Mouse (Mus musculus): ENCODE results near the gene Tas1r3.

The Tas1r3 gene

GRCm38 (mm10) chr4:155837404-155838010 is 25.7 kb downstream of the Tas1r3 start:
- peaks cover 50% of the 10 kb centered on the region for H3K4me1 ChIP-seq (replicated peaks; ENCODE audit: low read depth, low read length)
- H3K9me3 ChIP-seq (ENCODE audit: low read length): no peaks in the 10 kb centered on the region
- TF ChIP-seq NANOG (IDR thresholded peaks at IDR 0.05; ENCODE audit: borderline replicate concordance, low read length) (no peak), CTCF (conservative IDR thresholded peaks at IDR 0.05; ENCODE audit: low read length) (no peak), POU5F1 (IDR thresholded peaks at IDR 0.05; ENCODE audit: borderline replicate concordance, low read length) (no peak)
- peaks cover 12% of the 10 kb centered on the region for H3K36me3 ChIP-seq (ENCODE audit: insufficient read depth, low read length)
- no peak overlapping the region for H3K4me3 ChIP-seq (replicated peaks; ENCODE audit: low read length)
- peaks cover 36% of the 10 kb centered on the region for H3K27me3 ChIP-seq (ENCODE audit: insufficient read depth, low read length)

- TF ChIP-seq NANOG (IDR thresholded peaks at IDR 0.05; ENCODE audit: borderline replicate concordance, low read length) (no peak), CTCF (conservative IDR thresholded peaks at IDR 0.05; ENCODE audit: low read length) (peak; percentile 73)
- Histone ChIP-seq H3K4me3 (replicated peaks; ENCODE audit: low read length) (no peak overlapping the region), H3K27me3 (ENCODE audit: insufficient read depth, low read length) (peaks cover 8% of the 10 kb centered on the region), H3K9me3 (ENCODE audit: low read length) (no peaks in the 10 kb centered on the region), H3K4me1 (replicated peaks; ENCODE audit: low read depth, low read length) (peaks cover 37% of the 10 kb centered on the region), H3K36me3 (ENCODE audit: insufficient read depth, low read length) (peaks cover 16% of the 10 kb centered on the region)
Observed at GRCm38 (mm10) chr4:155833836-155834235, 29.3 kb downstream of the Tas1r3 start.

- no peak for TF ChIP-seq NANOG (IDR thresholded peaks at IDR 0.05; ENCODE audit: borderline replicate concordance, low read length)
- no peak for TF ChIP-seq POU5F1 (IDR thresholded peaks at IDR 0.05; ENCODE audit: borderline replicate concordance, low read length)
- TF ChIP-seq CTCF (conservative IDR thresholded peaks at IDR 0.05; ENCODE audit: low read length): no peak
- Histone ChIP-seq H3K4me3 (replicated peaks; ENCODE audit: low read length) (no peak overlapping the region), H3K36me3 (ENCODE audit: insufficient read depth, low read length) (peaks cover 17% of the 10 kb centered on the region), H3K4me1 (replicated peaks; ENCODE audit: low read depth, low read length) (peaks cover 35% of the 10 kb centered on the region), H3K27me3 (ENCODE audit: insufficient read depth, low read length) (peaks cover 8% of the 10 kb centered on the region; the same call in 1 of the 2 replicates), H3K9me3 (ENCODE audit: low read length) (no peaks in the 10 kb centered on the region)
Observed at GRCm38 (mm10) chr4:155833234-155833633, 29.9 kb downstream of the Tas1r3 start.

DNA sequence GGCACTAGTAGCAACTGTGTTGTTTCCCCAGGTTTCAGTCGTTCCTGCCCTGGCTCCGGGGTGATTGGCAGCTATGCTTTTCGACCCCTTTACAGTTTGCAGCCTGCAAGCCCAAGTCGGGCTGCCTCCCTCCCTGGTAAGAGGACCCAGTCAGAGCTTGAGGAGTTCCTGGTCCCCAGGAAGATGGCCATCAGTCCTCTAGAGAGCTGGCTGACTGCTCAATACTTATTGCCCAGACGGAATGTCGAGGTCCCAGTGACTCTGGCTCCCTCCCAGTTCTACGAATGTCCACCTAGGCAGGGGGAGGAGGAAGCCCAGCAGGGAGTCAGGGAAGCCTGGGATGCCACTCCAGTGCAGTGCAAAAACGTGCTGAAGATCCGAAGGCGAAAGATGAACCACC is 30.8 kb downstream of the Tas1r3 start:
- Histone ChIP-seq H3K36me3 (ENCODE audit: insufficient read depth, low read length) (peaks cover 25% of the 10 kb centered on the region), H3K4me3 (replicated peaks; ENCODE audit: low read length) (peak overlapping the region; percentile 94), H3K9me3 (ENCODE audit: low read length) (no peaks in the 10 kb centered on the region), H3K4me1 (replicated peaks; ENCODE audit: low read depth, low read length) (peaks cover 39% of the 10 kb centered on the region), H3K27me3 (ENCODE audit: insufficient read depth, low read length) (no peaks in the 10 kb centered on the region)
- no peak for TF ChIP-seq POU5F1 (IDR thresholded peaks at IDR 0.05; ENCODE audit: borderline replicate concordance, low read length)
- TF ChIP-seq CTCF (conservative IDR thresholded peaks at IDR 0.05; ENCODE audit: low read length): no peak
- no peak for TF ChIP-seq NANOG (IDR thresholded peaks at IDR 0.05; ENCODE audit: borderline replicate concordance, low read length)

DNA sequence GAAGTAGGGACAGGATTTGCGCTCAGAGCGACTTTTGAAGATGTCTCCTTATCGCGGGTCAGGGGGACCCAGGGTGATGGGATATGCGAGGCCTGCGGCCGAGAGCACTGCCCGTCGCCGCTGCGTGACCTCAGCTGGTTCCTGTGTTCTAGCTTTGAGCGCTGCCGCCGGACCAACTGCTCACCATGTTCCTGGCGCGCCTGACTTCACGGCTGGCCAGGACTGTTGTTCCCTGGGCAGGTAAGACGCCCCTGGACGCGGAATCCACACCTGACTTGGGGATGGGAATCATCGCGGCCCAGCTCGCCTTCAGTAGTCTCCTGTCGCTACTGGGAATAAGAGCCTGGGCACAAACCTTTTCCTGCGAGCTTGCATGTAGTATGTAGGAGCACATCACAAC is 31.3 kb downstream of the Tas1r3 start:
- H3K27me3 ChIP-seq (ENCODE audit: insufficient read depth, low read length): no peaks in the 10 kb centered on the region
- TF ChIP-seq POU5F1 (IDR thresholded peaks at IDR 0.05; ENCODE audit: borderline replicate concordance, low read length): no peak
- TF ChIP-seq NANOG (IDR thresholded peaks at IDR 0.05; ENCODE audit: borderline replicate concordance, low read length): no peak
- TF ChIP-seq CTCF (conservative IDR thresholded peaks at IDR 0.05; ENCODE audit: low read length): no peak
- H3K9me3 ChIP-seq (ENCODE audit: low read length): no peaks in the 10 kb centered on the region
- H3K36me3 ChIP-seq (ENCODE audit: insufficient read depth, low read length): peaks cover 30% of the 10 kb centered on the region
- H3K4me3 ChIP-seq (replicated peaks; ENCODE audit: low read length): peak overlapping the region; percentile 94
- H3K4me1 ChIP-seq (replicated peaks; ENCODE audit: low read depth, low read length): peaks cover 41% of the 10 kb centered on the region

GRCm38 (mm10) chr4:155831205-155831766 is 31.9 kb downstream of the Tas1r3 start, which contains the start of gene Aurkaip1:
Gene Aurkaip1, plus strand, starts transcription at chr4:155831272.
- Histone ChIP-seq H3K4me1 (replicated peaks; ENCODE audit: low read depth, low read length) (peaks cover 42% of the 10 kb centered on the region), H3K4me3 (replicated peaks; ENCODE audit: low read length) (peak within 1 kb of the TSS; percentile 94), H3K36me3 (ENCODE audit: insufficient read depth, low read length) (peaks cover 35% of the 10 kb centered on the region), H3K27me3 (ENCODE audit: insufficient read depth, low read length) (no peaks in the 10 kb centered on the region), H3K9me3 (ENCODE audit: low read length) (no peaks in the 10 kb centered on the region)
- TF ChIP-seq CTCF (conservative IDR thresholded peaks at IDR 0.05; ENCODE audit: low read length) (peak; percentile 59), POU5F1 (IDR thresholded peaks at IDR 0.05; ENCODE audit: borderline replicate concordance, low read length) (no peak), NANOG (IDR thresholded peaks at IDR 0.05; ENCODE audit: borderline replicate concordance, low read length) (no peak)

- H3K36me3 ChIP-seq (ENCODE audit: insufficient read depth, low read length): peaks cover 41% of the 10 kb centered on the region
- TF ChIP-seq POU5F1 (IDR thresholded peaks at IDR 0.05; ENCODE audit: borderline replicate concordance, low read length) (no peak), CTCF (conservative IDR thresholded peaks at IDR 0.05; ENCODE audit: low read length) (no peak), NANOG (IDR thresholded peaks at IDR 0.05; ENCODE audit: borderline replicate concordance, low read length) (no peak)
- H3K4me1 ChIP-seq (replicated peaks; ENCODE audit: low read depth, low read length): peaks cover 44% of the 10 kb centered on the region
- H3K27me3 ChIP-seq (ENCODE audit: insufficient read depth, low read length): no peaks in the 10 kb centered on the region
- H3K9me3 ChIP-seq (ENCODE audit: low read length): no peaks in the 10 kb centered on the region
- H3K4me3 ChIP-seq (replicated peaks; ENCODE audit: low read length): peak overlapping the region; percentile 54
Observed at GRCm38 (mm10) chr4:155830596-155830995, 32.6 kb downstream of the Tas1r3 start.

- H3K27me3 ChIP-seq (ENCODE audit: insufficient read depth, low read length): no peaks in the 10 kb centered on the region
- no peaks in the 10 kb centered on the region for H3K9me3 ChIP-seq (ENCODE audit: low read length)
- no peak overlapping the region for H3K4me3 ChIP-seq (replicated peaks; ENCODE audit: low read length)
- peaks cover 46% of the 10 kb centered on the region for H3K4me1 ChIP-seq (replicated peaks; ENCODE audit: low read depth, low read length)
- H3K36me3 ChIP-seq (ENCODE audit: insufficient read depth, low read length): peaks cover 48% of the 10 kb centered on the region
- TF ChIP-seq NANOG (IDR thresholded peaks at IDR 0.05; ENCODE audit: borderline replicate concordance, low read length) (no peak), CTCF (conservative IDR thresholded peaks at IDR 0.05; ENCODE audit: low read length) (no peak), POU5F1 (IDR thresholded peaks at IDR 0.05; ENCODE audit: borderline replicate concordance, low read length) (no peak)
Observed at GRCm38 (mm10) chr4:155829866-155830265, 33.3 kb downstream of the Tas1r3 start.
